Mouse (Mus musculus) kidney, postnatal 25 days (tissue): ENCODE data around the gene Emilin2.
A peak's percentile ranks its signal among the peaks of the same experiment; 100 is the strongest.

Experiments
- DNase-seq, 2 experiments: peaks; one replicate each; pipeline ENCODE4 v3.0.0; 2021; ENCODE audit warnings: mixed read lengths in 2 of 2

Emilin2 gene

GRCm38 (mm10) chr17:71263136-71263535 lies 48.6 kb downstream of the Emilin2 start:
- no peak for DNase-seq

- DNase-seq, result no peak
Observed at GRCm38 (mm10) chr17:71260658-71261057, 51.1 kb downstream of the Emilin2 start.

- DNase-seq, result peak; percentile 59 to 68
Observed at GRCm38 (mm10) chr17:71259727-71260126, 52.1 kb downstream of the Emilin2 start.

GRCm38 (mm10) chr17:71256806-71257536 lies 54.8 kb downstream of the Emilin2 start:
- peak in 1 of 2 experiments; percentile 19 for DNase-seq

- DNase-seq, result peak in 1 of 2 experiments; percentile 31
Observed at GRCm38 (mm10) chr17:71256068-71256615, 55.6 kb downstream of the Emilin2 start.

GRCm38 (mm10) chr17:71254736-71255135 lies 57.0 kb downstream of the Emilin2 start:
- peak in 1 of 2 experiments; percentile 52 for DNase-seq

GRCm38 (mm10) chr17:71254106-71254505 lies 57.7 kb downstream of the Emilin2 start:
- DNase-seq, result peak; percentile 59 to 62

- DNase-seq, result peak in 1 of 2 experiments; percentile 33
Observed at GRCm38 (mm10) chr17:71253391-71253790, 58.4 kb downstream of the Emilin2 start.

GRCm38 (mm10) chr17:71252101-71252500 lies 59.7 kb downstream of the Emilin2 start:
- DNase-seq, result peak in 1 of 2 experiments; percentile 27

- peak in 1 of 2 experiments; percentile 61 for DNase-seq
Observed at GRCm38 (mm10) chr17:71251601-71252001, 60.2 kb downstream of the Emilin2 start.

- peak; percentile 32 to 55 for DNase-seq
Observed at GRCm38 (mm10) chr17:71250819-71251600, 60.8 kb downstream of the Emilin2 start.

- DNase-seq, result peak in 1 of 2 experiments; percentile 17
Observed at GRCm38 (mm10) chr17:71250046-71250445, 61.7 kb downstream of the Emilin2 start.

- DNase-seq, result peak in 1 of 2 experiments; percentile 15
Observed at GRCm38 (mm10) chr17:71248963-71249362, 62.8 kb downstream of the Emilin2 start.

- no peak for DNase-seq
Observed at GRCm38 (mm10) chr17:71246022-71246421, 65.8 kb downstream of the Emilin2 start.

GRCm38 (mm10) chr17:71245133-71245532 lies 66.6 kb downstream of the Emilin2 start:
- DNase-seq, result no peak

GRCm38 (mm10) chr17:71242666-71243065 lies 69.1 kb downstream of the Emilin2 start:
- DNase-seq, result no peak

- DNase-seq, result no peak
Observed at GRCm38 (mm10) chr17:71240811-71241210, 71.0 kb downstream of the Emilin2 start.

- DNase-seq, result no peak
Observed at GRCm38 (mm10) chr17:71238494-71238893, 73.3 kb downstream of the Emilin2 start.

GRCm38 (mm10) chr17:71235229-71235958 lies 76.4 kb downstream of the Emilin2 start:
- no peak for DNase-seq

- DNase-seq, result no peak
Observed at GRCm38 (mm10) chr17:71234041-71234594, 77.7 kb downstream of the Emilin2 start.

- no peak for DNase-seq
Observed at GRCm38 (mm10) chr17:71233210-71233609, 78.6 kb downstream of the Emilin2 start.

- DNase-seq, result no peak
Observed at GRCm38 (mm10) chr17:71231998-71232397, 79.8 kb downstream of the Emilin2 start.
